Mouse (Mus musculus): ENCODE data around the gene Glrx5. TPM values are rescaled to one million over a fixed set of nuclear protein-coding genes. Genes with fewer than 3 reads are reported as not detected.

The Glrx5 gene
- 100 to 1,000 TPM in 1 of 2 experiments, 10 to 100 TPM in 1; 83.8 to 111 TPM for total RNA-seq (2021)
- long read RNA-seq, experiment 1, transcript Glrx5-201 (2 exons, 2,925 nt) = major isoform, 223 of 348 reads
- long read RNA-seq, experiment 1, partial matches to known transcripts = 123 of 348 reads
- long read RNA-seq, experiment 1, other reads (novel, unspliced or antisense) = 2 of 348 reads
- long read RNA-seq, experiment 2, transcript Glrx5-201 (2 exons, 2,925 nt) = major isoform, 142 of 259 reads
- long read RNA-seq, experiment 2, partial matches to known transcripts = 116 of 259 reads
- long read RNA-seq, experiment 2, other reads (novel, unspliced or antisense) = 1 of 259 reads

GRCm38 (mm10) chr12:105032147-105032831 lies at the start of gene Glrx5:
Gene Glrx5 (plus strand): TSS chr12:105032688.
- DNase-seq = peak; percentile 99 to 100

DNA sequence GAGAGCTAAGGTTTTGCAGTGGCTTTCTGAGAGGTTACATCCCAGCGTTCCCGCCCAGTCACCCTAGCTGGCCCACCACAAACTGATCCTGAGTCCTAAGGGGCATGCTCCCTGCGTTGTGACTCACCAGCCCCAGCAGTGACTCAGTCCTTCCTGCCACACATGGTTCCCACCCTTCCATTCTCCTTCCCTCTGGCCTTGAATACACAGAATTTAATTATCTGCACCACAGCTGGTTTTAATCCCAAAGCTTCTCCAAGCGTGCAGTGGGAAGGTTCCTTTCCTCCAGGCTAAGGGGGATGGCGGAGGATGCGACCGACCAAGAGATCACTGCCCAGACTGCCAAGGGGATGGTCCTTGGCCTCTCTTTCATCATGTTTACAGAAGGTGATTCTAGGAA lies 49.0 kb upstream of the Glrx5 start:
- peak in 1 of 2 experiments; percentile 73 for DNase-seq

DNA sequence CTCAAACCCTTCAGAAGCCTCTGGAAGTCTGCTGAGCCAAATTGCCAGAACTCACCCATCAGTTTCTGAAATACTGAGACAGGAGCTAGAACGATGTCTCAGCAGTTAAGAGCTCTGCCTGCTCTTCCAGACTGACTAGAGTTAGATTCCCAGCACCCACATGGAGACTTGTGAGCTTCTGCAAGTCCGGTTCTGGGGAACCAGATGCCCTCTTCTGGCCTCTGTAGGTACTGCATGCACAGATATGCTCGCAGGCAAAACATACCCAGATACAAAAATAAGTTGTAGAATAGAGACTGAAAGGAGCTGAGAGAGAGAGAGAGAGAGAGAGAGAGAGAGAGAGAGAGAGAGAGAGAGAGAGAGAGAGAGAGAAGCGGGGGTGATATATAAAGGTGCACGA lies 47.4 kb upstream of the Glrx5 start:
- DNase-seq = no peak

GRCm38 (mm10) chr12:104986001-104986400 lies 46.5 kb upstream of the Glrx5 start:
- peak in 1 of 2 experiments; percentile 59 for DNase-seq

GRCm38 (mm10) chr12:104986781-104987180 lies 45.7 kb upstream of the Glrx5 start:
- no peak for DNase-seq

GRCm38 (mm10) chr12:104987936-104988335 lies 44.6 kb upstream of the Glrx5 start:
- DNase-seq = no peak

GRCm38 (mm10) chr12:104990741-104991454 lies 41.6 kb upstream of the Glrx5 start:
- peak in 1 of 2 experiments; percentile 82 for DNase-seq

- DNase-seq = peak; percentile 43 to 60
Observed at GRCm38 (mm10) chr12:104992123-104992741, 40.3 kb upstream of the Glrx5 start.

DNA sequence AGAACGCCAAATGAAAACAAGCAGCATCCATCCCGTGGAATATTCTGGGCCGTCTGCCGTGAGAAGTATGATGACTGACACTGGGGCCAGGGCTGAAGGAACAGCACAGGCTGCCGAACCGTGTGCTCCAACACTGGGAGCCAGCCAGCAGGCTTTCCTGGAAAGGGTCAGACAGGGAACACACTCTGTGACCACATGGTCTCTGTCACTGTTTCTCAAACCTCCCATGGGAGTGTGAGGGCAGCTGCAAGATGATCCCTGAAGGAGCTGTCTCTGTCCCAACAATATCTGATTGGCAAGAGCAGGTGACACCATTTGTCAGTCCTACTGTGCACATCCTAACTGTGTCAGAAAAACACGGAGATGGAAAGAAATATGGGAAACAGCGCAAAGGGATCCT lies 39.6 kb upstream of the Glrx5 start:
- DNase-seq = peak; percentile 80 to 83

GRCm38 (mm10) chr12:104995259-104995876 lies 37.1 kb upstream of the Glrx5 start:
- DNase-seq = no peak

- no peak for DNase-seq
Observed at GRCm38 (mm10) chr12:104996012-104996728, 36.3 kb upstream of the Glrx5 start.

- no peak for DNase-seq
Observed at GRCm38 (mm10) chr12:104997159-104997558, 35.3 kb upstream of the Glrx5 start.

- no peak for DNase-seq
Observed at GRCm38 (mm10) chr12:104997641-104998293, 34.7 kb upstream of the Glrx5 start.

GRCm38 (mm10) chr12:104998541-104998940 lies 33.9 kb upstream of the Glrx5 start:
- DNase-seq = no peak

- DNase-seq = no peak
Observed at GRCm38 (mm10) chr12:104999171-104999570, 33.3 kb upstream of the Glrx5 start.

DNA sequence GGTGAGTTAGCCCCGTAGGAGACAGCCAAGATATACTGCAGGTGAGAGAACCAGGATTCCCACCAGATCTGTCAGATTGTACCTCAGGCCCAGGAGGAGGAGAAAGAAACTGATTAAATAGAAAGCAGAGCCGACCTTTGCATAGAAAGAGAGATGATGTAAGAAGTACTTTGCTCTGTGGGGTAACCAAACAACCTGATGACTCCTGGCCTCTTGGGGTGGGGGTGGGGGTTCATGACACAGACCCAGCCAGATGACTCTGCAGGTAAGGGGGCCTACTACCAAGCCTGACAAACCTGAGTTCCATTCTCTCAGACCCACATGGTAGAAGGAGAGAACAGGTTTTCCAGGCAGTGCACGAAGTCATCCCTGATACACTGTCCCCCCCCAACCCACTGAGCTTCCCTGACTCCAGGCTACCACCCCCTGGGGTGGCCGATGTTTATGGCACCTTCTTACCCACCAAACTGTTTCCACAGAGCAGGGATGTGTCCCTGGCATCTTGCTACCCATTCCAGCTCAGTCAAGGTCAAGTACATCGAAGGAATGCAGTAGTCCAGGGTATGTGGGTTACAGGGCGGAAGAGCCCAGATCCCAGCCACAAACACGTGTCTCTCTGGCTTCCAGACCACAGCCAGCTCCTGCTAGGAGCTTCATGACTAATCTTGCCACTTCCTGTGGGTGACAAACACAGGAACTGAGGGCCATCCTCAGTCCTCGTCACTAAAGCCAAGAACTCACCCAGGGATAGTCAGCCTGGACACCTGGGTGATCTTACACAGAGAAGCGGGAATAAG lies 31.8 kb upstream of the Glrx5 start:
- peak in 1 of 2 experiments; percentile 61 for DNase-seq

DNA sequence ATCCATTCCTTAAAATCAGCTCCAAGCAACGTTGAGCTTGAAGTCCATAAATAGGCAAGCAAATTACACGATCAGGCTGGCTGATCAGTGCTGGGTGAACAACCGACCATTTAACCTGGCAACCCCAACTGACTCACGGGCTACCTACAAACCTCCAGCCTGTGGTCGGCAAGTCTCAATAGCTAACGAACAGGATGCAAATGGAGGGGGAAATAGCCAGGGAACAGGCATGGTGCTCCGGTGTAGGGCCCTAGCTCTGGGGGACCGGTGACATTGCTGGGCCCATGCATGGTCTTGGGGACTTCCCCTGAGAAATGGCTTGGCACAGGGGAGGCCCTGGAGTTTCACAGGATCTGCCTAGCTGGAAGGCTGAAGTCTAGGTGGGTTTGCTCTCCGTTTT lies 31.2 kb upstream of the Glrx5 start:
- DNase-seq = no peak

DNA sequence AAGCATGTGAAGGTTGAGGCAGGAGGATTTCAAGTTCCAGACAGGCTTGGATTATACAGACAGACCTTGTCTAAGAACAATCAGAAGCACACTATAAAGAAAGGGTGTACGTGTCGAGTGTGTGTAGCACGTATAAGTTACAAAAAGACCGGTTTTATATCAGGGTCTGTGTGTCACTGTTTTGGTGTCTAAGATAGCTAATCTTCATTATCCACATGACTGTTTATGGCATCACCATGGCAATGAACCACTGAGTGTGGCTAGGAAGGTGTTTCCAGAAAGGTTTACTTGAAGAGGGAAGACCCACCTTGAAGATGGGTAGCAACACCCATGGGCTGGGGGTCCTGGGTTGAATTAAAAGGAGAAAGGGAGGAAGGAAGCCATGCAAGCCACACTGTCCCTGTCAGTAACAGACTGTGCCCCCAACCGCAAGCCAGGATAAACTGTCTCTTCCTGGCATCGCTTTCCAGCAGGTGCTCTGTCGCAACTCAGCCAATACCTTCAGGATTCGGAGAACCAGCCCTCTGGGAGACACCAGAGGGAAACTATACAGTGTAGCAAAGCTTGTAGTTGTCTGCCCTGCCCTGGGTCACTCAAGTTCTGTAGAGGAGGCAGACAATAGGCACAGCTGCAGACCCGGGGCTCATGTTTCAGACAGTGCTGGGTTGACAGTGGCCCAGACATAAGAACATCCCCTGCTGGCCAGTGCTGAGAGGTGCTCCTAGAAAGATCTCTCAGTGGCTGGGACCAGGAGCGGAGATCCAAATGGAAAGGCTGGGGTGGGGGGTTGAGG lies 30.0 kb upstream of the Glrx5 start:
- DNase-seq = no peak

DNA sequence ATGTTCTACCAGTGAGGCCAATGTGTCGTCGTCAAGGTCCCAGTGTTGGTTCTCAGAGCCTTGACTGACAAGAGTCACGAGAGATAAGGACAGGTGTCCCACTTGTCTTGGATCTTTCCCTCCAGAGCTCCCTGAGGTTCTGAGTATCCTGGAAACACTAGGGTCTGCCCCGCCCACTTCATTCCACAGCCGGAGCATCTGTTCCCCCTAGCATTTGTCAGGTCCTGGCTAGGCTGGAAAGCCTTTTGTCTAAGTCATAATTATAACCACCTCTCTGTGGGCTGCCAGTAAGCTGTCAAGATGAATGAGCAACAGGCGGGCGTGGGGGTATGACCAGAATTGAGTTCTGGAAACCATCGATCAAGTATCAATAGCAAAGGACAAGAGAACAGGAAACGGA lies 29.3 kb upstream of the Glrx5 start:
- DNase-seq = no peak

Measured in heart, adult 18-20 months (tissue).